Mouse (Mus musculus): Measurements from ENCODE around the gene Cct8. TPM values are rescaled to one million over a fixed set of nuclear protein-coding genes. Genes with fewer than 3 reads are reported as not detected.

Cct8 gene
- polyA plus RNA-seq, 1 experiment from 2014 or later = 691 TPM

GRCm38 (mm10) chr16:87441089-87441488, 54.6 kb downstream of the Cct8 start:
- no peaks in the 10 kb centered on the region for H3K27me3 ChIP-seq (replicated peaks; ENCODE audit: low read depth, poor library complexity, severe bottlenecking)
- H3K4me1 ChIP-seq = peaks cover 15% of the 10 kb centered on the region
- H3K27ac ChIP-seq (replicated peaks) = peak overlapping the region; percentile 96
- 28% methylated on average over 9 of the region's 9 CpGs for WGBS
- H3K36me3 ChIP-seq (replicated peaks) = peaks cover 2% of the 10 kb centered on the region
- peak overlapping the region; percentile 85 for H3K4me3 ChIP-seq
- peak; percentile 15 for DNase-seq (ENCODE audit: low spot score)
- H3K9me3 ChIP-seq = no peaks in the 10 kb centered on the region

GRCm38 (mm10) chr16:87440184-87440686, 55.4 kb downstream of the Cct8 start, which contains the start of gene Rwdd2b:
TSS of gene Rwdd2b (minus strand) at chr16:87440573.
- peaks cover 9% of the 10 kb centered on the region for H3K36me3 ChIP-seq (replicated peaks)
- under 1% methylated on average over 38 of the region's 38 CpGs for WGBS
- DNase-seq (ENCODE audit: low spot score) = peak; percentile 93
- peak within 1 kb of the TSS; percentile 96 for H3K27ac ChIP-seq (replicated peaks)
- peak within 1 kb of the TSS; percentile 85 for H3K4me3 ChIP-seq
- H3K9me3 ChIP-seq = no peaks in the 10 kb centered on the region
- peaks cover 15% of the 10 kb centered on the region for H3K4me1 ChIP-seq
- no peaks in the 10 kb centered on the region for H3K27me3 ChIP-seq (replicated peaks; ENCODE audit: low read depth, poor library complexity, severe bottlenecking)

DNA sequence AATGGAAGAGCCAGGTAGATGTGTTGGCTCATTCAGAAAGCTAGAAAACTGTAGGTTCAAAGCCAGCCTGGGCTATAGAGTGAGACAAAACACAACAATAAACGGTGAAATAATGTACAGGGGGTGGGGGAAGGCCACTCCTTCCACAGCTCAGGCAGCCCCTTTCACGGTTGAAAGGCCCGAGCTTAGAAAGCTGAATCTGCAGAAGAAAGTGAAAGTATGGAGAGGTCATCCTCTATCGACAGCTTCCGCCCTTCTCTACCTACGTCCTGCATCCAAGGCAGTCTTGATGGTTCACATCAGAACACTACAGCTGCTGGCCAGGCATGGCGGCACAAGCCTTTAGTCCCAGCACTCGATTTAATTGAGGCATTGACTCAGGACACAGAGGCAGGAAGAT, 57.0 kb downstream of the Cct8 start:
- Histone ChIP-seq H3K27ac (replicated peaks) (no peak overlapping the region), H3K9me3 (no peaks in the 10 kb centered on the region), H3K27me3 (replicated peaks; ENCODE audit: low read depth, poor library complexity, severe bottlenecking) (no peaks in the 10 kb centered on the region), H3K36me3 (replicated peaks) (peaks cover 9% of the 10 kb centered on the region), H3K4me3 (no peak overlapping the region), H3K4me1 (peaks cover 15% of the 10 kb centered on the region)
- DNase-seq (ENCODE audit: low spot score) = no peak
- WGBS = 91% methylated on average over 8 of the region's 8 CpGs

DNA sequence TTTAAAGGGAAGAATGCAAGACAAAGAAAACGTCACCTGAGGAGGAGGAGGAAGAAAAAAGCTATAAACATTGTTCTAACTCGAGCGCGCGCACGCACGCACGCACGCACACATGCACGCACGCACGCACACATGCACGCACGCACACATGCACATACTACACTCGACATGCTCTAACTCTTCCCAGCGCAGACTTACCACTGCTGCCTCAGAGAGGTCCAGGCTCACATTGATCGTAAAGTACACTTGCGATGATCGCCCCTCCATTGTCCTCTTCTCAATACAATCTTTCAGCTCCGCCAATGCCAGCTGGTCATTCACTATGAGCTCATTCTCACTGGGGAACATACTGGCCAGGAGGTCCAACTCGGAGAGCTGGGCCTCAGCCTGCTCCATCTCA, 58.6 kb downstream of the Cct8 start:
- H3K27ac ChIP-seq (replicated peaks) = no peak overlapping the region
- H3K27me3 ChIP-seq (replicated peaks; ENCODE audit: low read depth, poor library complexity, severe bottlenecking) = no peaks in the 10 kb centered on the region

DNA sequence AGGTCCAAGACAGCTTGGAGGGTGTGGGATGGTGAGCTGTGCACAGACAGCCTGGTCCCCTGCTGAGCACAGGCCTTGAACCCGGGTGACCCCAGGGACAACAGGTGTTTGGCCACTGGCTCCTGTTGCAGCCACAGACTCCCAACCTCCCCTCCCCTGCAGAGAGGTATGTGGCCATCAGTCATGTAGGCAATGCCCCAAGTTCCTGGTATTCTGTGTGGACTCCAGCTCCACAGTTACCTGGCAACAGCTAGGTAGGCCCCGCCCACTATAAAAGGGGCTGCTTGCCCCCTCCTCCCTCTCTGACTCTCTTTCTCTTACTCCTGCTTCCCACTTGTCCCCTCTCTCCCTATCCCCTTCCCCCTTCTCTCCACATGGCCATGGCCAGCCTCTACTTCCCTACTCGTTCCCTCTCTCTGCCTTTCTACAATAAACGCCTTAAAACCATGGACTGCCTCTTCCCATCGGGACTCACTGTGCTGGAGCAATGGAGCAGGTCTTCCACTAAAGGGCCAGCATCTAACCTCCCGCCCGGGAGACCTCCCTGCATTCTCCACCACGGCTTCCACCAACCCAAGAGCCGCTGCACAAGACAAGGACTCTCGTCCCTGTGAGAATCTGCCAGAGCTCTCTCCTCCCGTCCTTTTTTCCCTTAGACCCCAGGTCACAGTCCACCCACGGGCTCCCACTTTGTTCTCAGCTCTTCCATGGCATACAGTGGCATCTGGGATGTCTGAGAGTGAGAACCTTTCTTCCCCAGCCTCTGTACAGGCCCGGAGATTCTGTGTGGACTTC, 60.1 kb downstream of the Cct8 start:
- 87% methylated on average over 13 of the region's 13 CpGs for WGBS
- Histone ChIP-seq H3K27me3 (replicated peaks; ENCODE audit: low read depth, poor library complexity, severe bottlenecking) (no peaks in the 10 kb centered on the region), H3K4me1 (peaks cover 11% of the 10 kb centered on the region), H3K27ac (replicated peaks) (no peak overlapping the region), H3K36me3 (replicated peaks) (peaks cover 9% of the 10 kb centered on the region), H3K4me3 (no peak overlapping the region), H3K9me3 (no peaks in the 10 kb centered on the region)
- no peak for DNase-seq (ENCODE audit: low spot score)

More for the DNA sequence above, 58.6 kb downstream of the Cct8 start:
- DNase-seq (ENCODE audit: low spot score) = no peak
- 94% methylated on average over 21 of the region's 21 CpGs for WGBS
- Histone ChIP-seq H3K9me3 (no peaks in the 10 kb centered on the region), H3K4me1 (peaks cover 15% of the 10 kb centered on the region), H3K4me3 (no peak overlapping the region), H3K36me3 (replicated peaks) (peaks cover 9% of the 10 kb centered on the region)

- Histone ChIP-seq H3K27ac (replicated peaks) (no peak overlapping the region), H3K4me1 (peaks cover 11% of the 10 kb centered on the region), H3K4me3 (no peak overlapping the region), H3K27me3 (replicated peaks; ENCODE audit: low read depth, poor library complexity, severe bottlenecking) (no peaks in the 10 kb centered on the region), H3K9me3 (no peaks in the 10 kb centered on the region), H3K36me3 (replicated peaks) (peaks cover 9% of the 10 kb centered on the region)
- DNase-seq (ENCODE audit: low spot score) = no peak
- 83% methylated on average over 6 of the region's 6 CpGs for WGBS
Observed at GRCm38 (mm10) chr16:87434946-87435345, 60.7 kb downstream of the Cct8 start.

DNA sequence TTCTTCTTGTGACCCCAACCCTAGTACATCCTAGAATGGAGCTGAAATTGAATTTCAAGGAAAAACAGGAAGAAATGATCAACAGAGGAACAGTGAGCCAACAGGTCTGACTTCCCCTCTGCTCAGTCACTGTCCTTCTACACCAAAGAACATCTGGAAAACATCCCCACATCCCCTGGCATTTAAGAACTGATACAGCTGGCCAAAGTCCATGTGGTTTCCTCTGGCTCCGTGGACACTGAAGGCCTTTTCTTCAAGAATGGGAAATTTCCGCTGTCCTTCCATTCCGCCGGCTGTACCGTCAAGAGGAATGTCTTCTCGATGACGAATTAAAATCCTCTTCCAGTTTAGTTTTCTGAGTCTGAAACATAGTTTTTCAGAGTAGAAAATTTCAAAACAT, 61.4 kb downstream of the Cct8 start:
- Histone ChIP-seq H3K27me3 (replicated peaks; ENCODE audit: low read depth, poor library complexity, severe bottlenecking) (no peaks in the 10 kb centered on the region), H3K4me1 (peaks cover 8% of the 10 kb centered on the region), H3K9me3 (no peaks in the 10 kb centered on the region), H3K36me3 (replicated peaks) (peaks cover 15% of the 10 kb centered on the region), H3K4me3 (no peak overlapping the region), H3K27ac (replicated peaks) (no peak overlapping the region)
- WGBS = 92% methylated on average over 7 of the region's 7 CpGs
- no peak for DNase-seq (ENCODE audit: low spot score)

Other genes starting within 250 kb of the Cct8 start
- 23.3 and 24.0 TPM in 2 replicates for gene N6amt1, start 141.7 kb downstream of the Cct8 start, polyA plus RNA-seq (2016; fragmentation: Nextera tagmentation; extraction: Ambion mirVana)
- 30.5 and 33.7 TPM in 2 replicates for gene Ltn1, start 63.3 kb downstream of the Cct8 start, polyA plus RNA-seq (2016; fragmentation: Nextera tagmentation; extraction: Ambion mirVana)
- 11.3 and 12.7 TPM in 2 replicates for gene Rwdd2b, start 55.3 kb downstream of the Cct8 start, polyA plus RNA-seq (2016; fragmentation: Nextera tagmentation; extraction: Ambion mirVana)
- gene Usp16, start 41.2 kb downstream of the Cct8 start, polyA plus RNA-seq (2016; fragmentation: Nextera tagmentation; extraction: Ambion mirVana) = 38.3 and 42.8 TPM in 2 replicates
- gene Map3k7cl, start 57.5 kb upstream of the Cct8 start, polyA plus RNA-seq (2016; fragmentation: Nextera tagmentation; extraction: Ambion mirVana) = not detected in 2 replicates
- 14.1 and 14.4 TPM in 2 replicates for gene Bach1, start 203.1 kb upstream of the Cct8 start, polyA plus RNA-seq (2016; fragmentation: Nextera tagmentation; extraction: Ambion mirVana)

All from embryonic facial prominence, embryonic 10.5 days (tissue).